Mouse (Mus musculus): Measurements from ENCODE around the gene Pomgnt2.
"Not testable (repeated sequence)": the region's sequence is repeated elsewhere in the genome, so short reads cannot be mapped to it uniquely, and the experiment has no call there.

Pomgnt2 gene

GRCm38 (mm10) chr9:121997010-121997409 lies at the start of gene Pomgnt2:
Pomgnt2 (minus strand) TSS chr9:121997110.
- DNase-seq, result no peak

DNA sequence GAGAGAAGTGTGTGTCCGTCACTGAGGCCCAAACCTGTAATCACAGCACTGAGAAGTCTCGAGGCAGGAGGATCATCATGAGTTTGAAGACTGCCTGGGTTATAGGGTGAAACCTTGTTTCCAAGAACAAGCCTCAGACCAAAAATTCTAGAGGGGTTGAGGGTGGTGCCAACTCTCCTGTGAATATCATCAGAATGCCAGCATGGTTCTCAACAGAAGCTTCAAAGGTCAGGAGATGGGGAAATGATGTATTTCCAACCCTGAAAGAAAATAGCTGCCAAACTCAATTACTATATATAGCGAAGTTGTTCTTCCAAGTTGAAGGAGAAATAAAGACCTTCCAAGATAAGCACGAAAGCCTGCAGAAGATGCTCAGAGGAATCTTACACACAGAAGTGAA lies 42.9 kb upstream of the Pomgnt2 start:
- no peak for DNase-seq

DNA sequence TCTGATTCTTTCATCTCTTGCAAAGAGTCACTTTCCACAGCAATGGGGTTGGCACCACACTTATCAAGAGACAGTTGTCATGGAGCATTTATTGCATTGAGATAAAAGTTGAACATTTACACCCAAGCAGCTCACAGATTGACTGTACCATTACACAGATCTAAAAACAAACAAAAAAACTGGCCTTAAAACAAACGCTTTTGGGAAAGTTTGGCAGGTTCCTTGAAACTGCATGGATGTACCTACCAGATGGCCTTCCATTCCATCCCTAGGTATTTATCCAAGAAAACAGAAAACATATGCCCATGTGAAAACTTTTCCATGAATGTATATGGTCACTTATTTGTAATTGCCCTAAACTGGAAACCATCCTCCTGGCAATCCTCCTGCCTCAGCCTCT lies 41.7 kb upstream of the Pomgnt2 start:
- no peak for DNase-seq

DNA sequence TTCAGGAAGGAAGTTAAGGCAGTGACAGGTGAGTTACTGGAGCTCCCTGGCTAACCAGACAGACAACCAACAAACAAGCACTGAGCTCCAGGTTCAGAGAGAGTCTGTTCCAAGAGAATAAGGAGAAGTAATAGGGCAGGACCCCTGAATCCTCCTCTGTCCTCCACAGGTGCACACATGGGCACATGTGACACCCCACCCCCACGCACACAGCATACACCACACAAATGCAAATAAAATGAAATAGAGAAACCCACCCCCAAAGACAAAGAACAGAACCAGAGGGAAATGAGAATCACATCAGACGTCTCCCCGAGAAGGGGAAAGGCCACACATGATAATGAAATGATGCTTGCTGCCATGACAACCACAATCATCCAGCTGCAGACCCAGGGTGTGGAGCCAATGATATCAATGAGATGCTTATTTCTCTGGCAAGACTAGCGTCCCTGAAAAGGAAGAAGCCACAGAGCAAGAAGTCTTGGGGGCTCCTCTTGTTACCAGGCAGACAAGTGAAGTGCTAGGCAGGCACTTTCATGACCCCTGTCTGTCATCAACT lies 39.7 kb upstream of the Pomgnt2 start:
- DNase-seq, result no peak

DNA sequence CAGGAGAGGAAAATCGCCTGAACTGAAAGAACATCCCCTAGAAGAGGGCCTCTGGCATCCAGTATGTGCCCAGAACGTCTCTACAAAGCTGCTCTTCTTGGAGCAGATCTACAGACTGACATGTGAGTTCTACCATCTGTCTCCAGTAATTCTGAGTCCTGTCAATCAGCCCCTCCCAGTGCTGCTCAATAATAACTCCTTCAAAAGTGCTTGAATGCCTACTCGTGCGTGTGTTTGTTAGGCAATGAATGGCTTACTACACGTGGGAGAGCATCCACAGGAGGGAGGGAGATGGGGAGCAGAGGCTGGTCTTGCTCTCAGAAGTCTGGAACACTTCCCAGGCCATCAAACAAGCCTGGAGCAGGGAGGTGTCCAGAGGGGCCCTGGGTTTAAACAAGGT lies 38.9 kb upstream of the Pomgnt2 start:
- no peak for DNase-seq

GRCm38 (mm10) chr9:122034949-122035348 lies 38.0 kb upstream of the Pomgnt2 start:
- no peak for DNase-seq

DNA sequence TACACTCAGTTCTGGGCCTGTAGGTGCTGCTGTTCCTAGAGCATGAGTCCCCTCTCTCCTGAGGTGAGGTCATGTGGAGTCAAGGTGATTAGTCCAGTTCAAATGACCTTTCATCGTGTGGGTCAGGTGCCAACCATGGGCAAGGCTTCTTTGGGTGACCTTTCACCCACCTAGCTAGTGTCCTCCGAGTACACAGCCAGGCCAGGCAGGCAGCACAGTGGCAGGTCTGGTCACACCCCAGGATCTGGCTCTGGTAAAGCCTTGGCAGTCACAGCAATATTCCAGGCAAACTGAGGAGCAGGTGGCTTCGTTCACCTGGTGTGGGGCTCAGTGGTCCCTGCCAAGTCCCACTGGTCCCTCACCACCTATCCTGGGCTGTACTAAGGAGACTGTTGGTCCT lies 35.2 kb upstream of the Pomgnt2 start:
- peak; percentile 59 to 71 for DNase-seq

DNA sequence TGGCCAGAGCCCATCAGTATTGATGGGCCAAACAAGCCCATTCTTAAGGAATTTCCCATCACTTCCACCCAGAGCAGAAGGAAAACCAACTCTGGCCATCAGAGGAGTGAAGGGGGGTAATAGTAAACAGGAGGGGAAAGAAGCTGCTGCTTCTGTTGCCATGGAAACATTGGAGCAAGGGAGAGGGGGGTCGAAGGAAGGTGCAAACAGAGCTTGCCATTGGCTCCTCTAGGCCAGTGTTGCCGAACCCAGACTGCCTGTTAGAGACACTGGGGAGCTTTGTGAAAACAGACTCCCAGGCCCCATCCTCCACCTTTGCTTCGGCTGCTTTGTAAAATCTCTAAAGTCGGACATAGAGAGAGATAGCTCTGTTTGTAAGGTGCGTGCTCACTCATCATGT lies 33.8 kb upstream of the Pomgnt2 start:
- DNase-seq, result no peak

- no peak for DNase-seq
Measured at GRCm38 (mm10) chr9:122029765-122030164, 32.9 kb upstream of the Pomgnt2 start.

DNA sequence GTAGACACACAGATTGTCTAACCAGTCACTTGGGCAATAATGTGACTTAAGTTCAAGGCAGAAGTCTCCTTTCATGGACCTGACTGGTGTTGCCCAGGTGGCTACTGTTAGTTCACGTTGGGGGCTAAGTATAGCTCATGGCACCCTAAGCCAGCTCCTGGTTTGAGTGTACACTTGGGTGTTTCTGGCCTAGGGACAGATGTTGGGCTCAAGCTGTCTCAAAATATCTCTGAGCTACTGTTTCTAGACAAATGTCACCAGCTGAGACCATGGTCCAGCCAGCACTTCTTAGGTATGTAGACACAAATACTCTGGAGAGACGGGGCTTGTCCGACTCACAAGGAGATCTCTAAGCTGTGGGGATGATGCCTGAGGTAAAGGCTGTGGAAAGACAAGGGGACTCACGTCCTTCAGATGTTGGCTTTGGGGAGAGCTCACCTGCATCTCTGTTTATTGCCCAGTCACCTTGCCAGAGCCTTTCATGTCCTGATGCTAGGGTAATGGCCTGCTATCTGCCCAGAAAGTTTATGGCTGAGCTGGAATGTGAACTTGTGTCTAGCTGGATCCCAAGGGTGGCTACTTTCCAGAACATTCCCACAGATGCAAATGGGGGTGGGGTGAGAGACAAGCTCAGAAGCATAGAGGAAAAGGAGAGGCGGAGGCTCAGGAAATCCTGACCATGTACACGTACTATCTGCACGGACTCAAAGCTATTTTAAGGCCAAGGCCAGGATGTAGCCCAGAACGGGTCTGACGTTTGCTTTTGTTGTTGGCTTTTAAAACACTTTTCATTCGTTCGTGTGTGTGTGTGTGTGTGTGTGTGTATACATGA lies 31.2 kb upstream of the Pomgnt2 start:
- no peak for DNase-seq

- DNase-seq, result peak; percentile 88 to 90
Measured at GRCm38 (mm10) chr9:122027081-122027913, 30.4 kb upstream of the Pomgnt2 start.

GRCm38 (mm10) chr9:122025855-122026590 lies 29.1 kb upstream of the Pomgnt2 start:
- DNase-seq, result peak in 1 of 2 experiments; percentile 34

DNA sequence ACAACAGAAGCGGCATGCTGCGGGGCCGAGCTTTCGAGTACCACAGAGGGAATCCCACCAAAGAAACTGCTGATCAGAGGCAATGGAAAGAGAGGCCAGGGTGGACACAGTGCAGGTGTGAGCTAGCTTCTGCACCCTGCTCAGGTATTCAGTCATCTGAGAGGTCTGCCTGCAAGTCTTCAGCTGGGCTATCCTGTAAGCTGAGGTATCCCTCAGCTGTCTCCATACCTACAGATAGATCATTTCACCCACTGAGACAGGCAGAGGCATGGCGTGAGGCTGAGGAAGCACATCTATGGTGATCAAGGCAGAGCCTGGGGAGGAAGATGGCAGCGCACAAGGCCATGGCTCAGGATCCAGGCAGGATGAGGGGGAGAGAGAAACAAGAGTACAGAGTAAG lies 27.5 kb upstream of the Pomgnt2 start:
- DNase-seq, result no peak

DNA sequence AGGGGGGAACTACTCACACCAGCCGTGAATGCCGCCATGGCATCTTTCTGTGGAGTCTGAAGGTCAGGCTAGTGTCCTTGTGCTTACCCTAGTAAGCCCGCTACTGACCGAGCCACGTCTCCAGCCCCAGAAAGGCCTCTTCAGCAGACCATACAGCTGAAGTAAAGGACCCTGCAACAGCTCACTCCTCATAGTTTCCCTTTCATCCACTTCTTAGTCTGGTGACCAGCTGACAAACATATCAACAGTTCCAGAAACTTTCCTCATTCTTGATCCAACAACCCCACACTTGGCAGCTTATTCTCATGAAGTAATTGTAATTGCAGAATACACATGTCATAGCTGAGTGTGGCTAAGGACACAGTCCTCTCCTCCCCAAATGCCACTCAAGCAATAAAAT lies 27.0 kb upstream of the Pomgnt2 start:
- DNase-seq, result no peak

GRCm38 (mm10) chr9:122022776-122023175 lies 25.9 kb upstream of the Pomgnt2 start:
- DNase-seq, result peak in 1 of 2 experiments; percentile 45

- DNase-seq, result no peak
Measured at GRCm38 (mm10) chr9:122021581-122021980, 24.7 kb upstream of the Pomgnt2 start.

DNA sequence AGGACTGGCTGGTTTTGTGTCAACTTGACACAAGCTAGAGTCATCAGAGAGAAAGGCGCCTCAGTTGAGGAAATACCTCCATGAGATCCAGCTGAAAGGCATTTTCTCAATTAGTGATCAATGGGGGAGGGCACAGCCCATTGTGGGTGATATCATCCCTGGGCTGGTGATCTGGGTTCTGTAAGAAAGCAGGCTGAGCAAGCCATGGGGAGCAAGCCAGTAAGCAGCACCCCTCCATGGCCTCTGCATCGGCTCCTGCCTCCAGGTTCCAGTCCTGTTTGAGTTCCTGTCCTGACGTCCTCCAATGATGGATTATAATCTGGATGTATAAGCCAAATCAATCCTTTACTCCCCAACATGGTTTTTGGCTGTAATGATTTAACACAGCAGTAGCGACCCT lies 24.3 kb upstream of the Pomgnt2 start:
- not testable (repeated sequence) for DNase-seq

- DNase-seq, result peak in 1 of 2 experiments; percentile 2
Measured at GRCm38 (mm10) chr9:122020321-122020720, 23.4 kb upstream of the Pomgnt2 start.

DNA sequence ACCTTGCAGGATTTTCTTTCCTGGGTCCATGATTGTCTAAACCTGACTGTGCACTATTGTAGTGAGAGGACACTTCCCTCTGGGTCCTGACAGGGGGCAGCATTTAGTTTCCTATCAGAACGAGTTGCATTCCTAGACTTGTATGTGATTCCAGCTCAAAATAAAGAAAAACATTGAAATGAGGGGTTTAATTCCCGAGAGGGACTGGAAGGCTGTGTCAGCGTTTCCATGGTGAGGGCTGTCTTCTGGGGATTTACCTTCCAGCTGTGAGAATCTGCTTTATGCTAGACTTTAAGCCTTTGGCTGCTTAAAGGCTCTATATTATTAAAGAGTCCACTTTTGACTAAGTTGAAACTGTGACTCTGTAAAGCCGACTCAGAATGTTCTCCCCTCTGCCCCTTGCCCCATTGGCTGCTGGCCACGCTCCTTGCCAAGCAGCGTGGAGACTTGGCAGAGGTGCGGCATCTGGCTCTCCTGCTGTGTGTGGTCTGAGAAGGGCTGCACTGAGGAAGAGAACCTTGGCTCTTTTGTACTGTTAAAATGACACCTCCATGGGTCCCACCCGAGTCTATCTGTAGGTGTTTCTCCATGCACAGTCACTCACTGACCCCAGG lies 22.0 kb upstream of the Pomgnt2 start:
- peak; percentile 86 to 90 for DNase-seq

DNA sequence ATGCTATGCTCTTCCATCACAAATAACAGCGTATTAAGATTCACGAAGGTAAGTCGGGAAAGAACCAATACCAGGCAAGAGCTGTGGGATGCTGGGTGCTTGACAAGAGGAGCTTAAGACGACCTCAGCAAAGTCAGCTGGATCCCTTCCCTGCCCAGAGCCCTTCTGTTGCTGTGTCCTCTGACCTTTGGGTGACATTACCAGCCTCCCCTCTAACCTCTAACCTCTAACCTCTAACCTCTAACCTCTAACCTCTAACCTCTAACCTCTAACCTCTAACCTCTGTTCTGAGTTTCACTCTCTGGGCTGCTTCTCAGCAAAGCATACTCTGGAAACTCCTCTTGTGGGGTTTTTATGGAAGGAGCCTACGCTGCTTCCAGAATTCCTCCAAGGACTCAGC lies 21.2 kb upstream of the Pomgnt2 start:
- no peak for DNase-seq

DNA sequence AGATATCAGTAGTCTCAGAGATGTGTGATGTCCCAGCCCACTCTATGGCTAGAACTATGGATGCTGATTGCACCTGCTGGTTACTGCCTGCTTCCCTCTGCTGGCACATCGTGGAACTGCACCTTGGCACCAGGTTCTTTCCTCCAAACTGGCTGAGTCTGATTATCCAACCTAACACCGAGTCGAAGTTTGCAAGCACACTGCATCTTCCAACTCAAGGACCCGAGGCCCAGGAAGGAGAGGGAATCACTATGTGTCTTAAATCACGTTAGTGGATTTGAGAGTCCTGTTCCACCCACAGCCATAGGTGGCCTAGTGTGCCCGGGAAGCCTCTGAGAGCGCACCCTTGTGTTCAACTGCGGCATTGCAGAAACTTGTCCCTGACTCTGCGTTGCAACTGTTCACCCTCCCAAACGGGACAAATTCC lies 17.3 kb upstream of the Pomgnt2 start:
- DNase-seq, result peak; percentile 93 to 95

- no peak for DNase-seq
Measured at GRCm38 (mm10) chr9:122013629-122014028, 16.7 kb upstream of the Pomgnt2 start.
